Mouse (Mus musculus): Measurements from ENCODE around the gene Gpr108.

Gpr108 gene

GRCm38 (mm10) chr17:57267556-57268126 lies 19.4 kb upstream of the Gpr108 start:
- no peak for DNase-seq

- peak; percentile 72 to 88 for DNase-seq
These were observed 17.0 kb upstream of the Gpr108 start for GRCm38 (mm10) chr17:57264972-57265945.

DNA sequence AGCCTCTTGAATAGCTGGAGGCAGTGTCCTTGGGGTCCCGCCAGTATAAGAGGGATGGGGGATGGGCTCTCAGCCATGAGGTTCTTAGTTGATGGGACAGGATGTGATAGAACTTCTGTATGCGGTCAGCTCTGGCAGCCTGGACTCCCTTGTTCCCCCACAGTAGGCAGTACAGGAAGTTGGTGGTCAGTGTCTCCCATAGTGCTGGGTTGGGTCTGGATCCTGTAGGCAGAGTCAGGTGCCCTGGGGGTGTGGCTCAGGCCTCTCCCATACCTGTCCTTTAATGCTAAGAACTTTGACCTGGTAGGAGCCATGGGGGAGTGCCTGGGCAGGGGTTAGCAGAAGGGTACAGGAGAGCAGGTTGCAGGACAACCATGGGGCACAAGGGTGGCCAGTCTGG lies 15.9 kb upstream of the Gpr108 start:
- DNase-seq: peak in 1 of 2 experiments; percentile 1

GRCm38 (mm10) chr17:57262901-57263550 lies 14.8 kb upstream of the Gpr108 start:
- DNase-seq: no peak

DNA sequence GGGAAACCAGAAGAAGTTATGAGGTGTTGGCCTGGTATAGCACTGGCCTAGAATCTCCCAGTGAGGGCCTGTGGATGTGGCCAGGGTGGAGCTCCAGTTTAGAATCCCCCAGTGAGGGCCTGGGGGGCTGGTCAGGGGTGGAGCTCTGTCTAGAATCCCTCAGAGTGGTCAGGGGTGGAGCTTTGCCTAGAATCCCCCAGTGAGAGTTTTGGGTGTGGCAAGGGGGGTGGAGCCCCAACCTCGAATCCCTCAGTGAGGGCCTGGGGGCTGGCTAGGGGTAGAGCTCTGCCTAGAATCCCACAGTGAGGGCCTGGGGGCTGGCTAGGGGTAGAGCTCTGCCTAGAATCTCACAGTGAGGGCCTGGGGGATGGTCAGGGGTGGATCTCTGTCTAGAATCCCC lies 13.6 kb upstream of the Gpr108 start:
- no peak for DNase-seq

DNA sequence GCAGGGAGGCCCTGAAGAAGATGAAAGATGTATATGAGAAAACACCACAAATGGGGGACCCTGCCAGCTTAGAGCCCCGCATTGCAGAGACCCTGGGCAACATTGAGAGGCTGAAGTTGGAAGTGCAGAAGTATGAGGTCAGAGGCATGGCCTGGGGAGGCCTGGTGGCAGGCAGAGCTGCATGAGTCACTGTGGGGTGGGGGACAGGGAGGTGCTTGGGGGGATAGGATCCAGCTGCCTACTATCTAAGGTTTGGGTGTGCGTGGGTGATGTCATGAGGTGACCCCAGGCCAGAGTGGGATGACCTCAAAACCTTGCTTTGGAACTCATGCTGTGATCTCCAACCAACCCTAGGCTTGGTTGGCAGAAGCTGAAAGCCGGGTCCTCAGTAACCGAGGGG lies 13.0 kb upstream of the Gpr108 start:
- no peak for DNase-seq

- DNase-seq: no peak
These were observed 12.1 kb upstream of the Gpr108 start for GRCm38 (mm10) chr17:57260351-57260750.

- DNase-seq: no peak
These were observed 11.5 kb upstream of the Gpr108 start for GRCm38 (mm10) chr17:57259742-57260141.

DNA sequence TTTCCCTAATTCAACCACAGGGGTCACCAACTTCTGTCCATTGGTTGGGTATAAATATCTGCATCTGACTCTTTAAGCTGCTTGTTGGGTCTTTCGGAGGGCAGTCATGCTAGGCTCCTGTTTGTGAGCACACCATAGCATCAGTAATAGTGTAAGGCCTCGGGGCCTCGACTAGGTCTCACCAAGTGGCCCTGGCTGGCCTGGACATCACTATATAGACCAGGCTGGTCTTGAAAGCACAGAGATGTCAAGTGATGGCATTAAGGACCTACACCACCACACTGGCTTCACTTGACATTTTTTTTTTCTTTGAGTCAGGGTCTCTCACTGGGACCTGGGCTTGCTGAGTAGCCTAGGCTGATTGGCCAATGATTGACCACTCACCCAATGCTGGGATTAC lies 9.9 kb upstream of the Gpr108 start:
- no peak for DNase-seq

- no peak for DNase-seq
These were observed 8.8 kb upstream of the Gpr108 start for GRCm38 (mm10) chr17:57256921-57257485.

- DNase-seq: no peak
These were observed 7.1 kb upstream of the Gpr108 start for GRCm38 (mm10) chr17:57255354-57255753.

DNA sequence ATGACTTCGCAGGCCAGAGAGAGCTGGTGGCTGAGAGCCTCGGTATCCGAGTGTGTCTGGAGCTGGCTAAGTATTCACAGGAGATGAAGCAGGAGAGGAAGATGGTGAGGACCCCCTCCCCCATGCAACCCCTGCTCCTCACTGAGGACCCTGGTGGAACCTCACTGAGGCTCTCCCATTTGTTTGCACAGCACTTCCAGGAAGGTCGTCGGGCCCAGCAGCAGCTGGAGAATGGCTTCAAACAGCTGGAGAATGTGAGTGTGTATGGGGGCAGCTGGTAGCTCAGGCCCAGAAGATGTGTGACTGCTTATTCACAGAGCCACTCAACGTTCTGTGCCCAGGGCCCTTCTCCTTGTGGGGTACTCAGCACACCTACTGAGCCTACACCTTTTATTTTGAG lies 5.1 kb upstream of the Gpr108 start:
- no peak for DNase-seq

DNA sequence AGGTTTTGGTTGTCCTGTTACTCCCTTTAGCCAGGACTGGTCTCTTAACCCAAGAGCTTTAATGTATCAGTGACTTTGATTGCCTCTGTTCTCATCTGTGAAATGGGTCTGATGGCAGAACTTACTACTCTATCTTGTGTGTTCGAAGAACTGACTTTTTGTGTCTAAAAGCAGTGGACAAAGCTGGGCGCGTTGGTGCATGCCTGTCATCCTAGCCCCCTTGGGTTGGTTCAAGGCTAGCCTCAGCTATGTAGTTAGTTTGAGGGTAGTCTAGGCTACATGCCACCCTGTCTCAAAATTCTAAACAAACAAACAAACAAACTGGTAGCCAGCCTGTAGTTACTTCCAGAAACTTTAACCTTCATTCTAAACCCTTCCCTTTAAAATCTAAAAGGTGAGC lies 3.2 kb upstream of the Gpr108 start:
- no peak for DNase-seq

DNA sequence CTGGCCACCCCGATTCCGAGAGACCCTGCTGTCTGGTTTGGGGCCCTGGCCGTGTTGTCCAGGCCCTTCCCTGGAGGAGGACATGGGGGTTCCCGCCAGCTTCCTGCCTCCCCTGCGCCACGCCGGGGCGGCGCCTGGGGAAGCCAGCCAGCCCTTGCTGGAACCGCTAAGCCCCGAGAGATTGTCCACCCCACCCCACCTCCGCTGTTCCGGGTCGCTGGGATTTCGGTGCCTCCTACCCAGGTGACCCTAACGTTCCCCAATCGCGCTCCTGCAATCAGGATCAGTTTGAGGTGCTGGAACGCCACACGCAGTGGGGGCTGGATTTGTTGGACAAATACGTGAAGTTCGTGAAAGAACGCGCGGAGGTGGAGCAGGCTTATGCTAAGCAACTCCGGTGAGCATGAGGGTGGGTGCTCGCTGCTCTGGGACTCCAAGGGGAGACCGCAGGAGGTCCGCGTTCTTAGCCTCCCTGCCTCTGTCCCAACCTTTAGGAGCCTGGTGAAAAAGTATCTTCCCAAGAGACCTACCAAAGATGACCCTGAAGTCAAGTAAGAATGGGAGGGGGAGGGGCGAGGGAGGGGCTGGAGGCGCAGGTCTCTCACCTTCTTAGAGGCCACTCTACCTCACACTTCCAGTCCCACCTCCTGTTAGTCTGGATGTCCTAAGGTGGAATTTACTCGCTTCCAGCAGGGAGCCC lies 2.4 kb upstream of the Gpr108 start:
- DNase-seq: peak; percentile 33 to 53

GRCm38 (mm10) chr17:57249186-57250181 lies 1.2 kb upstream of the Gpr108 start, which contains the start of gene Trip10:
TSS of gene Trip10 (plus strand) at chr17:57249455.
- peak; percentile 78 to 86 for DNase-seq

DNA sequence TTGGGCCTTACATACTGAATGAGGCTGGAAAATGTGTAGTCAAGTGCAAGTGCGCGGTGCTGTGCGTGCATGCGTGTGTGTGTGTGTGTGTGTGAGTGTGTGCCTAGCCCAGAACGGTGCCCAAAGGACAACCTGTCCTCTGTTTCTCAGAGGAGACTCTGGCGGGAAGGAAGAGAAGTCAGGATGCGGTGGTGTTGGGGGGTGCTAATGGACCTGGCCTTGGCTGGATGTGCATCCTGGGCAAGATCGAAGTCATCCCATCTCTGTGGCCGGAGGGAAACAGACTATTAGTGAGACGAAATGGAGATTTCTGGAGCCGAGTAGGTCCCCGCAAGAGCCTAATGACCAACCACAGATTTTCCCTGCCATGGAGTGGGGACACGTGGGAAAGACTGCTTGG lies 525 bp upstream of the Gpr108 start:
- DNase-seq: peak in 1 of 2 experiments; percentile 39

GRCm38 (mm10) chr17:57247393-57248200 lies 649 bp downstream of the Gpr108 start:
- DNase-seq: peak; percentile 89 to 96

DNA sequence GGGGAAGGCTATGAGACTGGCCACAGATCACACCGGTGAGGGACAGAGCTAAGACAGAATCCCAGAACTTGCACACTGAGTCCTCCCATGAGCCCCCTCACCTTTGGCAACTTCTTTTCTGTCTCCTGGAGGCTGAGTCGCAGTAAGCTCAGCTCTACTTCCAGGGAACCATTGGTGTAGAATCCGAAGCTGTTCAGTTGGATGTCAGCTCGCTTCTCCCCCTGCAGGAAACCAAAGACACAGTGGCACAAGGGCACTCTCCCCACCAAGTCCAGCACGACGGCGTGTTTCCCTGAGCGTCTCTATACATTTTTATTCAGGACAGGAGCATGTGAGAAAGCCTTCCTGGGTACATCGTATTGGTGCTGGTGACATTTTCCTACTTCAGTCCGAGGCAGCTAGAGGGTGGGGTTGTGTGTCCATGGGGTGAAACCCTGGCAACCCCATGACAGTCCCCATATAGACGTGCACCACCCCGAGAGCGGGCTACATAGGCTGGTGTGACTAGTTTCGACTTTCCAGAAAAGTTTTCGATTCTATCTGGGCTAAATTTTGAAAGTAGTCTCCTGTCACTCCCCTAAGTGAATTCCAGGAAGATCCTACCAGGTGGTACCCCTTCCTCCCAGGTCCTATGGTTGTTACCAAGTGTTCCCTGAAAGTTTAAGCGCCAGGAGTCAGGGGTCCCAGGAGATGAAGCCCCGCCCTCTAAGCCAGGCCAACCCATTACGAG lies 1.4 kb downstream of the Gpr108 start:
- peak in 1 of 2 experiments; percentile 29 for DNase-seq

- DNase-seq: no peak
These were observed 2.8 kb downstream of the Gpr108 start for GRCm38 (mm10) chr17:57245311-57245929.

Measured in cerebellum, adult 18-20 months (tissue).